Mouse (Mus musculus) embryonic facial prominence, embryonic 10.5 days (tissue): Measurements from ENCODE around the gene Ap4s1. TPM values are rescaled to one million over a fixed set of nuclear protein-coding genes. Genes with fewer than 3 reads are reported as not detected.

ENCODE experiments used
- DNase-seq: peaks from one replicate; pipeline ENCODE4 v3.0.0-alpha.2; 2017; ENCODE audit warnings: low spot score
- H3K27ac ChIP-seq: fragments of 300-500 bp; sonication (generic); replicated peaks from 2 replicates; pipeline ENCODE4 v1.5.1; 2016; ENCODE audit warnings: mild to moderate bottlenecking
- H3K27me3 ChIP-seq: fragments of 300-500 bp; sonication (generic); replicated peaks from 2 replicates; pipeline ENCODE4 v1.6.1; 2016; ENCODE audit warnings: low read depth, mild to moderate bottlenecking; ENCODE audit not compliant: poor library complexity, severe bottlenecking
- H3K36me3 ChIP-seq: fragments of 300-500 bp; sonication (generic); replicated peaks from 2 replicates; pipeline ENCODE4 v1.6.1; 2016; ENCODE audit warnings: mild to moderate bottlenecking, moderate library complexity
- H3K4me1 ChIP-seq: fragments of 300-500 bp; sonication (generic); 2 replicates; pipeline ENCODE4 v1.6.1; 2016
- H3K4me3 ChIP-seq: fragments of 300-500 bp; sonication (generic); 2 replicates; pipeline ENCODE4 v1.5.1; 2016; ENCODE audit warnings: mild to moderate bottlenecking, moderate library complexity
- H3K9me3 ChIP-seq: fragments of 300-500 bp; sonication (generic); 2 replicates; pipeline ENCODE4 v1.6.1; 2016; ENCODE audit warnings: mild to moderate bottlenecking
- WGBS: fragments of 180-500 bp; shearing (Covaris S2); methylation state at CpG from one replicate; pipeline ENCODE4 v1.1.7; 2016; 5-methylcytosine and 5-hydroxymethylcytosine counted together
- polyA plus RNA-seq: library from polyadenylated mRNA; unstranded; fragments of >200 nt; fragmentation: Nextera tagmentation; extraction: Ambion mirVana; gene quantifications from 2 replicates; pipeline ENCODE4 v1.2.1, GENCODE M21; 2016

Ap4s1 gene
- polyA plus RNA-seq, 1 experiment from 2014 or later, result 35.8 TPM

- WGBS, result 75% methylated on average over 14 of the region's 14 CpGs
- H3K4me3 ChIP-seq, result no peak overlapping the region
- no peak for DNase-seq
- no peaks in the 10 kb centered on the region for H3K9me3 ChIP-seq
- 0 out of 2 replicates have a peak, but pooled peaks cover 4% of the 10 kb centered on the region for H3K36me3 ChIP-seq
- peaks cover 10% of the 10 kb centered on the region for H3K4me1 ChIP-seq
- no peaks in the 10 kb centered on the region for H3K27me3 ChIP-seq
- H3K27ac ChIP-seq, result no peak overlapping the region
These were observed 18.3 kb downstream of the Ap4s1 start for GRCm38 (mm10) chr12:51708941-51709686.

GRCm38 (mm10) chr12:51709741-51710140 lies 18.9 kb downstream of the Ap4s1 start:
- no peak for DNase-seq
- 80% methylated on average over 3 of the region's 3 CpGs for WGBS
- no peak overlapping the region for H3K27ac ChIP-seq

GRCm38 (mm10) chr12:51710154-51710553 lies 19.3 kb downstream of the Ap4s1 start:
- Histone ChIP-seq H3K36me3 (0 out of 2 replicates have a peak, but pooled peaks cover 4% of the 10 kb centered on the region), H3K27ac (no peak overlapping the region), H3K4me1 (peaks cover 4% of the 10 kb centered on the region; the same call in 1 of the 2 replicates), H3K4me3 (no peak overlapping the region), H3K27me3 (no peaks in the 10 kb centered on the region), H3K9me3 (no peaks in the 10 kb centered on the region)
- WGBS, result 74% methylated on average over 5 of the region's 5 CpGs
- no peak for DNase-seq

More at GRCm38 (mm10) chr12:51709741-51710140, 18.9 kb downstream of the Ap4s1 start:
- Histone ChIP-seq H3K27me3 (no peaks in the 10 kb centered on the region), H3K9me3 (no peaks in the 10 kb centered on the region), H3K4me1 (peaks cover 5% of the 10 kb centered on the region; the same call in 1 of the 2 replicates), H3K4me3 (no peak overlapping the region), H3K36me3 (0 out of 2 replicates have a peak, but pooled peaks cover 4% of the 10 kb centered on the region)

- peaks cover 4% of the 10 kb centered on the region; the same call in 1 of the 2 replicates for H3K4me1 ChIP-seq
- H3K27me3 ChIP-seq, result no peaks in the 10 kb centered on the region
- DNase-seq, result no peak
- H3K9me3 ChIP-seq, result no peaks in the 10 kb centered on the region
- H3K36me3 ChIP-seq, result peaks cover 2% of the 10 kb centered on the region; the same call in 1 of the 2 replicates
- H3K27ac ChIP-seq, result no peak overlapping the region
- no peak overlapping the region for H3K4me3 ChIP-seq
- 73% methylated on average over 1 of the region's 1 CpGs for WGBS
These were observed 21.9 kb downstream of the Ap4s1 start for GRCm38 (mm10) chr12:51712685-51713084.

GRCm38 (mm10) chr12:51718617-51719016 lies 27.8 kb downstream of the Ap4s1 start:
- Histone ChIP-seq H3K27ac (no peak overlapping the region), H3K27me3 (no peaks in the 10 kb centered on the region), H3K36me3 (peaks cover 25% of the 10 kb centered on the region), H3K4me3 (no peak overlapping the region), H3K9me3 (no peaks in the 10 kb centered on the region), H3K4me1 (no peaks in the 10 kb centered on the region)
- DNase-seq, result no peak
- WGBS, result 90% methylated on average over 6 of the region's 6 CpGs

GRCm38 (mm10) chr12:51721836-51722235 lies 31.0 kb downstream of the Ap4s1 start:
- DNase-seq, result no peak
- WGBS, result 96% methylated on average over 8 of the region's 8 CpGs
- H3K27me3 ChIP-seq, result no peaks in the 10 kb centered on the region
- H3K4me3 ChIP-seq, result no peak overlapping the region
- H3K27ac ChIP-seq, result no peak overlapping the region
- H3K36me3 ChIP-seq, result peaks cover 38% of the 10 kb centered on the region
- no peaks in the 10 kb centered on the region for H3K4me1 ChIP-seq
- H3K9me3 ChIP-seq, result no peaks in the 10 kb centered on the region

GRCm38 (mm10) chr12:51729058-51729457 lies 38.2 kb downstream of the Ap4s1 start:
- Histone ChIP-seq H3K4me3 (no peak overlapping the region), H3K27ac (no peak overlapping the region), H3K4me1 (no peaks in the 10 kb centered on the region), H3K9me3 (no peaks in the 10 kb centered on the region), H3K27me3 (no peaks in the 10 kb centered on the region), H3K36me3 (peaks cover 28% of the 10 kb centered on the region)
- 79% methylated on average over 11 of the region's 11 CpGs for WGBS
- no peak for DNase-seq

GRCm38 (mm10) chr12:51729827-51730226 lies 39.0 kb downstream of the Ap4s1 start:
- WGBS, result 94% methylated on average over 9 of the region's 9 CpGs
- no peak for DNase-seq
- no peaks in the 10 kb centered on the region for H3K4me1 ChIP-seq
- peaks cover 25% of the 10 kb centered on the region for H3K36me3 ChIP-seq
- 0 out of 2 replicates have a peak overlapping the region, but pooled peaks have one; percentile 15 for H3K27ac ChIP-seq
- no peak overlapping the region for H3K4me3 ChIP-seq
- no peaks in the 10 kb centered on the region for H3K9me3 ChIP-seq
- H3K27me3 ChIP-seq, result no peaks in the 10 kb centered on the region

- WGBS, result 85% methylated on average over 14 of the region's 14 CpGs
- H3K36me3 ChIP-seq, result peaks cover 22% of the 10 kb centered on the region
- DNase-seq, result no peak
- H3K27me3 ChIP-seq, result no peaks in the 10 kb centered on the region
- H3K9me3 ChIP-seq, result no peaks in the 10 kb centered on the region
- no peak overlapping the region for H3K4me3 ChIP-seq
- no peak overlapping the region for H3K27ac ChIP-seq
- H3K4me1 ChIP-seq, result no peaks in the 10 kb centered on the region
These were observed 43.9 kb downstream of the Ap4s1 start for GRCm38 (mm10) chr12:51734605-51735211.

- H3K4me3 ChIP-seq, result no peak overlapping the region
- no peaks in the 10 kb centered on the region for H3K27me3 ChIP-seq
- peaks cover 17% of the 10 kb centered on the region for H3K36me3 ChIP-seq
- H3K4me1 ChIP-seq, result no peaks in the 10 kb centered on the region
- H3K9me3 ChIP-seq, result no peaks in the 10 kb centered on the region
- 74% methylated on average over 7 of the region's 7 CpGs for WGBS
- DNase-seq, result no peak
- H3K27ac ChIP-seq, result no peak overlapping the region
These were observed 45.0 kb downstream of the Ap4s1 start for GRCm38 (mm10) chr12:51735840-51736271.

- Histone ChIP-seq H3K4me3 (no peak overlapping the region), H3K9me3 (no peaks in the 10 kb centered on the region), H3K4me1 (no peaks in the 10 kb centered on the region), H3K36me3 (peaks cover 19% of the 10 kb centered on the region), H3K27ac (no peak overlapping the region), H3K27me3 (no peaks in the 10 kb centered on the region)
- WGBS, result 71% methylated on average over 3 of the region's 3 CpGs
- no peak for DNase-seq
These were observed 45.5 kb downstream of the Ap4s1 start for GRCm38 (mm10) chr12:51736381-51736780.

- Histone ChIP-seq H3K4me1 (no peaks in the 10 kb centered on the region), H3K9me3 (no peaks in the 10 kb centered on the region), H3K36me3 (peaks cover 23% of the 10 kb centered on the region), H3K4me3 (no peak overlapping the region), H3K27ac (no peak overlapping the region), H3K27me3 (no peaks in the 10 kb centered on the region)
- WGBS, result 65% methylated on average over 1 of the region's 1 CpGs
- no peak for DNase-seq
These were observed 46.0 kb downstream of the Ap4s1 start for GRCm38 (mm10) chr12:51736807-51737206.

- Histone ChIP-seq H3K9me3 (no peaks in the 10 kb centered on the region), H3K36me3 (peaks cover 58% of the 10 kb centered on the region), H3K27me3 (no peaks in the 10 kb centered on the region), H3K27ac (no peak overlapping the region), H3K4me1 (no peaks in the 10 kb centered on the region), H3K4me3 (no peak overlapping the region)
- WGBS, result 82% methylated on average over 6 of the region's 6 CpGs
- DNase-seq, result peak; percentile 45
These were observed 50.9 kb downstream of the Ap4s1 start for GRCm38 (mm10) chr12:51741690-51742089.
